Mouse (Mus musculus) testis, adult 2 months (tissue): ENCODE results near the gene Etl4.

Source experiments
- CTCF ChIP-seq: fragments of 200-500 bp; IDR thresholded peaks from 2 replicates; pipeline ENCODE4 v1.5.1; 2012; ENCODE audit warnings: low read depth, mild to moderate bottlenecking, inconsistent platforms, low read length, moderate library complexity; ENCODE audit not compliant: control insufficient read depth, insufficient read depth, insufficient replicate concordance
- POLR2A ChIP-seq: fragments of 200-500 bp; IDR thresholded peaks from 2 replicates; pipeline ENCODE4 v1.6.1; 2012; ENCODE audit warnings: low read depth, mild to moderate bottlenecking, inconsistent platforms, low read length, moderate library complexity; ENCODE audit not compliant: control insufficient read depth

GRCm38 (mm10) chr2:20689389-20689788, 779.8 kb downstream of the Etl4 start:
- TF ChIP-seq CTCF = no peak
- no peak for TF ChIP-seq POLR2A
